Mouse (Mus musculus): Measurements from ENCODE around the gene Scp2.

GRCm38 (mm10) chr4:108077224-108077955, 67.4 kb downstream of the Scp2 start:
- TF ChIP-seq CTCF (IDR thresholded peaks at IDR 0.05; ENCODE audit: low read depth, low read length) (no peak), POLR2A (IDR thresholded peaks at IDR 0.05; ENCODE audit: extremely low read depth, insufficient read depth, low read length) (no peak)
